ENCODE assay signal across 9 mouse cellular contexts in the genomic region with DNA sequence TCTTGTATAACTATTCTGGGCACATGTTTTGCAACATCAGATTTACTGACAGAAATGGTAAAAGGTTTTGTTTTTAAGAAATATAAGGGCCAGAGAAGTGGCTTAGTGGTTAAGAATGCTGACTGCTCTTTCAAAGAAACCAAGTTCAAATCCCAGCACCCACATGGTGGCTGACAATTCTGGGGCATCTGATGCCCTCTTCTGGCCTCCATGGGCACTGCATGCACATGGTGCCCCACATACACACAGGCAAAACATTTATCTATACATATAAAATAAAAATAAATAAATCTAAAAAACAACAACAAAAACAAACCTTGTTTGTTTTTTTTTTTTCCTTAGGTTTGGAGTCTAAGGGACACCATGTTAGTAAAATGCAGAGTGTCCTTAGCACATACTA. TPM values are rescaled to one million over a fixed set of nuclear protein-coding genes. Genes with fewer than 3 reads are reported as not detected.
DNase-seq lines count a peak whose midpoint lies in the region; ATAC-seq lines count a peak whose summit lies in the region.
"Had no signal": no experiment of that assay in that cellular context is flagged by ENCODE, and none has a peak within 500 bp of the region (broad histone marks: within the 10 kb centered on the region; RNA-seq: fewer than 3 reads in every experiment).

No protein-coding gene starts in this region.

- no peak for ATAC-seq in hindbrain, embryonic 11.5 days (ENCODE audit: low FRiP score)
- ATAC-seq in hindbrain, embryonic 16.5 days = no peak
- no peak for ATAC-seq in activated CD4-positive, CD25-positive, alpha-beta regulatory T cell, adult 4 months
- no peak for ATAC-seq in inflammation-experienced regulatory T-cells, adult 6 months

- H3K4me2 ChIP-seq in hindbrain, embryonic 11.5 days (replicated peaks; ENCODE audit: low read depth, low read length) = no peak overlapping the region
- H3K4me2 ChIP-seq in hindbrain, embryonic 16.5 days (ENCODE audit: low read length) = no peak overlapping the region
- H3K4me2 ChIP-seq: limb, embryonic 15.5 days had no signal

- H3K36me3 ChIP-seq in hindbrain, embryonic 11.5 days (ENCODE audit: control insufficient read depth, insufficient read depth, low read length) = peaks cover 8% of the 10 kb centered on the region; the same call in 1 of the 2 replicates
- H3K36me3 ChIP-seq in hindbrain, embryonic 16.5 days (ENCODE audit: control insufficient read depth, insufficient read depth, low read length) = peaks cover 12% of the 10 kb centered on the region; the same call in 1 of the 2 replicates
- peaks cover 93% of the 10 kb centered on the region for H3K36me3 ChIP-seq in hindbrain, embryonic 10.5 days

- H3K9me3 ChIP-seq in hindbrain, embryonic 11.5 days (ENCODE audit: control insufficient read depth, low read length) = no peaks in the 10 kb centered on the region
- no peaks in the 10 kb centered on the region for H3K9me3 ChIP-seq in hindbrain, embryonic 16.5 days (ENCODE audit: control insufficient read depth, low read length)
- H3K9me3 ChIP-seq in hindbrain, embryonic 10.5 days = peaks cover 8% of the 10 kb centered on the region; the same call in 1 of the 2 replicates
- H3K9me3 ChIP-seq: limb, embryonic 15.5 days had no signal

- H3K9ac ChIP-seq in hindbrain, embryonic 11.5 days (ENCODE audit: low read depth, low read length) = no peak overlapping the region
- no peak overlapping the region for H3K9ac ChIP-seq in hindbrain, embryonic 16.5 days (ENCODE audit: low read depth, low read length)
- H3K9ac ChIP-seq: limb, embryonic 15.5 days had no signal

- H3K27ac ChIP-seq in hindbrain, embryonic 11.5 days (ENCODE audit: low read depth, low read length) = no peak overlapping the region
- no peak overlapping the region for H3K27ac ChIP-seq in hindbrain, embryonic 16.5 days (ENCODE audit: low read depth, low read length)
- no peak overlapping the region for H3K27ac ChIP-seq in hindbrain, embryonic 10.5 days
- H3K27ac ChIP-seq: limb, embryonic 15.5 days had no signal

- H3K4me1 ChIP-seq in hindbrain, embryonic 11.5 days (replicated peaks; ENCODE audit: control insufficient read depth, insufficient read depth, low read length) = peaks cover 1% of the 10 kb centered on the region; the same call in 1 of the 2 replicates
- peaks cover 2% of the 10 kb centered on the region for H3K4me1 ChIP-seq in hindbrain, embryonic 16.5 days (ENCODE audit: control insufficient read depth, insufficient read depth, low read depth, low read length)
- H3K4me1 ChIP-seq in hindbrain, embryonic 10.5 days (replicated peaks) = peaks cover 5% of the 10 kb centered on the region

- DNase-seq in hindbrain, embryonic 11.5 days (ENCODE audit: low spot score) = peak; percentile 32
- peak; percentile 17 for DNase-seq in urinary bladder, postnatal 14 days (ENCODE audit: low spot score)
- DNase-seq in urinary bladder, adult 18-20 months (ENCODE audit: low spot score in 2 of 2) = no peak
- peak; percentile 8 for DNase-seq in fibroblast of lung, adult 2 months (ENCODE audit: low read depth)
- no peak for DNase-seq in hindbrain, embryonic 10.5 days (ENCODE audit: low spot score)

- H3K4me3 ChIP-seq in hindbrain, embryonic 11.5 days (ENCODE audit: low read depth, low read length) = no peak overlapping the region
- H3K4me3 ChIP-seq in hindbrain, embryonic 16.5 days (ENCODE audit: low read length) = no peak overlapping the region
- no peak overlapping the region for H3K4me3 ChIP-seq in hindbrain, embryonic 10.5 days
- H3K4me3 ChIP-seq: limb, embryonic 15.5 days had no signal

- H3K27me3 ChIP-seq in hindbrain, embryonic 11.5 days (ENCODE audit: control insufficient read depth, insufficient read depth, low read length) = no peaks in the 10 kb centered on the region
- H3K27me3 ChIP-seq in hindbrain, embryonic 16.5 days (replicated peaks; ENCODE audit: control insufficient read depth, insufficient read depth, low read length) = no peaks in the 10 kb centered on the region
- H3K27me3 ChIP-seq in hindbrain, embryonic 10.5 days (ENCODE audit: insufficient read depth, poor library complexity, severe bottlenecking) = no peaks in the 10 kb centered on the region
- H3K27me3 ChIP-seq: limb, embryonic 15.5 days had no signal

RNA-seq across cellular contexts. Expression of gene Myh10, which starts 32.8 kb away (rescaled TPM):
- 131 and 140 TPM in 2 replicates for polyA plus RNA-seq in hindbrain, embryonic 11.5 days (2014; fragmentation: Nextera tagmentation; extraction: Ambion mirVana)
- polyA plus RNA-seq in hindbrain, embryonic 16.5 days (2015; fragmentation: Nextera tagmentation; extraction: Ambion mirVana) = 94.9 and 104 TPM in 2 replicates
- 1 to 10 TPM; 3.0 to 3.3 TPM for polyA plus RNA-seq in activated CD4-positive, CD25-positive, alpha-beta regulatory T cell, adult 4 months (2017; shearing (Covaris generic))
- polyA plus RNA-seq in hindbrain, embryonic 10.5 days (2016; fragmentation: Nextera tagmentation; extraction: Ambion mirVana) = 111 and 143 TPM in 2 replicates
- 1 to 10 TPM; 1.4 to 6.1 (median 2.7) TPM for polyA plus RNA-seq in inflammation-experienced regulatory T-cells, adult 6 months (2017; shearing (Covaris generic))

Comparison
In these comparisons a context has a peak if more than half of its experiments do, and no peak if none do; other contexts are left out.
1. DNase-seq: peak in hindbrain, embryonic 11.5 days (single experiment), urinary bladder, postnatal 14 days (single experiment) and fibroblast of lung, adult 2 months (single experiment); none in urinary bladder, adult 18-20 months (0 of 2) and hindbrain, embryonic 10.5 days (single experiment).
2. RNA of gene Myh10, which starts 32.8 kb away (polyA plus RNA-seq): 131 to 140 TPM in hindbrain, embryonic 11.5 days, 111 to 143 TPM in hindbrain, embryonic 10.5 days and 94.9 to 104 TPM in hindbrain, embryonic 16.5 days; 3.0 to 3.3 TPM in activated CD4-positive, CD25-positive, alpha-beta regulatory T cell, adult 4 months and 1.4 to 6.1 TPM in inflammation-experienced regulatory T-cells, adult 6 months; every median in the first group is over 10 times any median in the second.